27 mouse cellular contexts compared by ENCODE assay signal in the genomic region with DNA sequence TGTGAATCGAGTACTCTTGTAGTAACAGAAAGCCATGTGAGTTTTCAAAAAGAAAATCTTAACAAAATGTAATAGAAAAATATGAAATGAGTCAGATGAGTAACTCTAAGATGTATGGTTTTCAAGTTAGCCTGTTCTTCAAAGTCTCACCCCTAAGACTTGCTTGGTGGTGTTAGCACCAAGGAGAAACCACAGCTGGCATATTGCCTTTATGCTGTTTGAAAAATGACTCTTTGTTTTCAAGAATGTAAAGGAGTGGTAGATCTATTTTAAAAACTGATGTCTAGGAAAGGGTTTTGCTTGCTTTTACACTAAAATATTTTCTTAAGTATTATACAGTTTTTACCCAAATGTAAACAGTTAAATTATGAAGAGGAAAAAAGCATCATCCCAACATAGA.
"Had no signal": no experiment of that assay in that cellular context is flagged by ENCODE, and none has a peak within 500 bp of the region (broad histone marks: within the 10 kb centered on the region; RNA-seq: fewer than 3 reads in every experiment).

No protein-coding gene starts in this region.

- H3K27me3 ChIP-seq: heart, embryonic 13.5 days; heart, embryonic 15.5 days; hindbrain, embryonic 13.5 days; hindbrain, embryonic 15.5 days; kidney, embryonic 15.5 days; limb, embryonic 13.5 days; limb, embryonic 15.5 days; liver, embryonic 13.5 days; liver, embryonic 15.5 days had no signal

- H3K4me2 ChIP-seq: heart, embryonic 11.5 days; heart, embryonic 13.5 days; heart, embryonic 15.5 days; hindbrain, embryonic 13.5 days; hindbrain, embryonic 15.5 days; kidney, embryonic 15.5 days; limb, embryonic 13.5 days; limb, embryonic 15.5 days; liver, embryonic 13.5 days; liver, embryonic 15.5 days had no signal

- H3K4me1 ChIP-seq: hindbrain, embryonic 13.5 days; hindbrain, embryonic 15.5 days; kidney, embryonic 15.5 days; limb, embryonic 13.5 days; limb, embryonic 15.5 days had no signal

- H3K4me3 ChIP-seq: heart, adult 2 months; heart, embryonic 13.5 days; heart, embryonic 15.5 days; hindbrain, embryonic 13.5 days; hindbrain, embryonic 15.5 days; kidney, embryonic 15.5 days; limb, embryonic 13.5 days; limb, embryonic 15.5 days; liver, embryonic 13.5 days; liver, embryonic 15.5 days had no signal

- DNase-seq: gastrocnemius, postnatal 14 days; gastrocnemius, postnatal 36 days; heart, adult 11 months; heart, adult 2 months; heart, postnatal 14 days; heart, postnatal 36 days; kidney, adult 11 months; kidney, adult 2 months; kidney, adult 9 months; kidney, postnatal 14 days; kidney, postnatal 36 days; layer of hippocampus, adult 9-11 months; layer of hippocampus, postnatal 36 days; left cerebral cortex, postnatal 4 days; liver, embryonic 13.5 days had no signal

- H3K27ac ChIP-seq: heart, adult 2 months; heart, embryonic 13.5 days; heart, embryonic 15.5 days; hindbrain, embryonic 13.5 days; hindbrain, embryonic 15.5 days; hindbrain, postnatal 0 days; kidney, embryonic 15.5 days; kidney, postnatal 0 days; limb, embryonic 13.5 days; limb, embryonic 15.5 days; liver, embryonic 13.5 days; liver, embryonic 15.5 days had no signal

- ATAC-seq: hindbrain, postnatal 0 days; intestine, embryonic 16.5 days had no signal

- H3K36me3 ChIP-seq: heart, embryonic 13.5 days; heart, embryonic 15.5 days; hindbrain, embryonic 13.5 days; hindbrain, embryonic 15.5 days; kidney, embryonic 15.5 days; limb, embryonic 13.5 days; limb, embryonic 15.5 days; liver, embryonic 13.5 days; liver, embryonic 15.5 days had no signal

- H3K9me3 ChIP-seq: heart, embryonic 13.5 days; heart, embryonic 15.5 days; hindbrain, embryonic 13.5 days; hindbrain, embryonic 15.5 days; kidney, embryonic 15.5 days; limb, embryonic 13.5 days; limb, embryonic 15.5 days; liver, embryonic 13.5 days; liver, embryonic 15.5 days had no signal

- H3K9ac ChIP-seq: heart, embryonic 13.5 days; heart, embryonic 15.5 days; hindbrain, embryonic 13.5 days; hindbrain, embryonic 15.5 days; kidney, embryonic 15.5 days; limb, embryonic 13.5 days; limb, embryonic 15.5 days; liver, embryonic 13.5 days; liver, embryonic 15.5 days had no signal
